Mouse (Mus musculus) erythroblast, embryonic 14.5 days (primary cell): ENCODE data around the gene Syn3.

ENCODE experiments used
- GATA1 ChIP-seq: IDR thresholded peaks from 2 replicates; pipeline ENCODE4 v1.6.1; 2012; ENCODE audit warnings: low read length, inconsistent platforms, mixed read lengths
- TAL1 ChIP-seq: IDR thresholded peaks from 3 replicates; pipeline ENCODE4 v1.6.1; 2012; ENCODE audit warnings: low read length, inconsistent platforms, mixed read lengths

GRCm38 (mm10) chr10:86025906-86026305 lies 472.8 kb downstream of the Syn3 start:
- TF ChIP-seq GATA1 (no peak), TAL1 (no peak)
